Mouse (Mus musculus) heart, adult 2 months (tissue): ENCODE data around the gene Zfp773.

ENCODE experiments used
- EP300 ChIP-seq: fragments of 200-500 bp; IDR thresholded peaks from 2 replicates; pipeline ENCODE4 v1.6.1; 2011; ENCODE audit warnings: low read depth, low read length, control low read depth; ENCODE audit not compliant: insufficient read depth
- POLR2A ChIP-seq: fragments of 200-500 bp; IDR thresholded peaks from 2 replicates; pipeline ENCODE4 v1.6.1; 2011; ENCODE audit warnings: mild to moderate bottlenecking, low read depth, low read length, control low read depth; ENCODE audit not compliant: insufficient read depth

DNA sequence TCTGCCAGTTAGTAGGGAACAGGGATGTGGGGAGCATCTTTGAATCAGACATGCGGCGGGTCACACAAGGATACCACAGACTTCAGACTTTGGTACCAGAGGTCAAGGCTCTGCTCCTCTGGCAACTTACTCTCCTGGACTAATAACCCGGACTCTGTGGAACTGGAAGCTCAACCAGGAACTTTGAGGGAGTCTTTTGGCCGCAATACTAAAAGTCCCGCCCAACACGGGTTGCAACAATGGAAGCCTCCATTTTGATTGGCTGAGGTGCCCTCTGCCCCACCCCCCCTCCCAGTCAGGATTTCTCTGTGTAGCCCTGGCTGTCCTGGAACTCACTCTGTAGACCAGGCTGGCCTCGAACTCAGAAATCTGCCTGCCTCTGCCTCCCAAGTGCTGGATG, 28.1 kb downstream of the Zfp773 start:
- TF ChIP-seq POLR2A (no peak), EP300 (no peak)
